Mouse (Mus musculus) ovary, postnatal 14 days (tissue): ENCODE results near the gene Gm21738.
"Not testable (repeated sequence)": the region's sequence is repeated elsewhere in the genome, so short reads cannot be mapped to it uniquely, and the experiment has no call there.

Source experiments
- DNase-seq: peaks from one replicate; pipeline ENCODE4 v3.0.0; 2022; ENCODE audit warnings: low spot score

The Gm21738 gene

DNA sequence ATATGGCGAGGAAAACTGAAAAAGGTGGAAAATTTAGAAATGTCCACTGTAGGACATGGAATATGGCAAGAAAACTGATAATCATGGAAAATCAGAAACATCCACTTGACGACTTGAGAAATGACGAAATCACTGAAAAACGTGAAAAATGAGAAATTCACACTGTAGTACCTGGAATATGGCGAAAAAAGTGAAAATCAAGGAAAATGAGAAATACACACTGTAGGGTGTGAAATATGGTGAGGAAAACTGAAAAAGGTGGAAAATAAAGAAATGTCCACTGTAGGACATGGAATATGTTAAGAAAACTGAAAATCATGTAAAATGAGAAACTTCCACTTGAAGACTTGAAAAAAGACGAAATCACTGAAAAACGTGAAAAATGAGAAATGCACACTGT is at the start of gene Gm21738:
Gene Gm21738, minus strand, starts transcription at position 101 of the 400 bp plus-strand sequence.
- DNase-seq = not testable (repeated sequence)

- DNase-seq = not testable (repeated sequence)
Observed at GRCm38 (mm10) chr14:19383741-19384140, 35.0 kb downstream of the Gm21738 start.
